Mouse (Mus musculus): ENCODE measurements around the gene Hunk.

DNA sequence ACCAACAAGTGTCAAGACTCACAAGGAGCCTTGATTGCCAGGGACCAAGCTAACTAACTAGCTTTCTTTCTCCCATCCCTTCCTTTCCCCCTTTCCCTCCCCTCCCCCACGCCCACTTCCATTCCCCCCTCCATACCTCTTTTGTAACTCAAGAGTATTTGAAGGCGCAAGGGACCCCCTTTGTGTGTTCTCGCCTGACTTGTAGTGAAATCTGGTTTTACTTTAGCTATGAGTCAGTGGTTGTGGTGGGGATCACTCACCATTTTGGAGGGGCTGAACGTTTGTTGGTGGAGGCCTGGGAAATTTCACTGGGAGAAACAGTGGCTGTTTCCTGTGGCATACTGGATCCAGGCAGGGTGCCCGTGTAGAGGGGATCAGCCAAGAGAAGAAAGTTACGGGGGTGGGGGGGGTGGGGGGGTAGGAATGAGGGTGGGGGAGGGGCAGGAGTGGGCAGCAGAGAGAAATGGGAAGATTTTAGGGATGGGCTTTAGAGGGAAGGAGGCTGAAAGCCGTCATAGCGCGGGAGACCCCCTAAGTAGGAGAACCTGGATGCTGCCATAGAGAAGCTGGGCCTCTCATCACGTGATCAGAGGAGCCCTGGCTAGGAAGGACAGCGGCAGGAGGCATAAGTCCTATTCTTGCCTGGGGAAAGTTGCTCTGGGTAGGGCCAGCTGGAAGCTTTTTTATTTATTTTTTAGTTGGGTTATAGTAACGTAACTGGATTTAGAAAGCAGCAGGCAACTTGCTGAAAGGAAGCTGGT lies 15.3 kb downstream of the Hunk start:
- TF ChIP-seq CTCF (IDR thresholded peaks at IDR 0.05; ENCODE audit: low read depth) (no peak), EP300 (optimal IDR thresholded peaks at IDR 0.05) (no peak)

Data from stomach, postnatal 0 days (tissue).